Mouse (Mus musculus): ENCODE measurements around the gene Ythdf1. TPM values are rescaled to one million over a fixed set of nuclear protein-coding genes. Genes with fewer than 3 reads are reported as not detected.

Ythdf1 gene
- polyA plus RNA-seq, 1 experiment from 2014 or later, result 84.6 TPM

- peak within 1 kb of the TSS; percentile 52 for H3K27ac ChIP-seq (replicated peaks; ENCODE audit: low read depth, low read length)
- H3K36me3 ChIP-seq (replicated peaks; ENCODE audit: control insufficient read depth, insufficient read depth, low read depth, low read length), result no peaks in the 10 kb centered on the region
- H3K4me2 ChIP-seq (ENCODE audit: low read depth, low read length), result peak within 1 kb of the TSS; percentile 88
- peak within 1 kb of the TSS; percentile 62 for H3K9ac ChIP-seq (replicated peaks; ENCODE audit: low read length)
- ATAC-seq (replicated peaks; ENCODE audit: insufficient number of reproducible peaks, low FRiP score, low TSS enrichment, low read depth), result peak; percentile 93
- peak within 1 kb of the TSS; percentile 50 for H3K4me3 ChIP-seq (ENCODE audit: low read depth, low read length)
- no peaks in the 10 kb centered on the region for H3K9me3 ChIP-seq (replicated peaks; ENCODE audit: control insufficient read depth, low read length)
- DNase-seq (ENCODE audit: low spot score), result peak; percentile 92
- H3K27me3 ChIP-seq (ENCODE audit: control insufficient read depth, insufficient read depth, low read length), result 0 out of 2 replicates have a peak, but pooled peaks cover 5% of the 10 kb centered on the region
- WGBS, result under 1% methylated on average over 52 of the region's 52 CpGs
- H3K4me1 ChIP-seq (ENCODE audit: control insufficient read depth, insufficient read depth, low read length), result peaks cover 7% of the 10 kb centered on the region; the same call in 1 of the 2 replicates
Observed at GRCm38 (mm10) chr2:180954061-180955047, 33.6 kb upstream of the Ythdf1 start, which contains the start of gene Nkain4. Gene Nkain4 (minus strand): TSS chr2:180954699.

DNA sequence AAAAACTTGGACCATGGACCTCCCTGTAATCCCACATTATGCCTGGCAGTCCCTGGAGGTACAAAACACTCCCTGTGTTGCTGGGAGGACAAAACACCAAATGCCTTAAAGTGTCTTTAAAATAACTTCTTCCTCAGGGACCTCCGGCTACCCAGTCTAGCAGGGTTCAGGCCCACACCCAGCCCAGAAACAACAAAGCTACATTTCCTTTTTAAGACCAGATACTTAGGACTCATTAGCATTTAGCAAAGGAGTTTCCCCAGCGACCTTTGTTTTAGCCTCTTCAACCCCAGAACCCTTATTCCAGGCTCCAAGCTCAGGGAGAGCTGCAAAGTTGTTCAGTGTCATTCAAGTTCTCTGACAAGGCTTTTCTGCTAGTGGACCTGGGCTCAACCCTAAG, 32.9 kb upstream of the Ythdf1 start:
- Histone ChIP-seq H3K4me1 (ENCODE audit: control insufficient read depth, insufficient read depth, low read length) (peaks cover 7% of the 10 kb centered on the region; the same call in 1 of the 2 replicates), H3K9me3 (replicated peaks; ENCODE audit: control insufficient read depth, low read length) (no peaks in the 10 kb centered on the region), H3K9ac (replicated peaks; ENCODE audit: low read length) (peak overlapping the region; percentile 62), H3K36me3 (replicated peaks; ENCODE audit: control insufficient read depth, insufficient read depth, low read depth, low read length) (no peaks in the 10 kb centered on the region), H3K4me2 (ENCODE audit: low read depth, low read length) (peak overlapping the region; percentile 88), H3K27ac (replicated peaks; ENCODE audit: low read depth, low read length) (peak overlapping the region; percentile 52), H3K4me3 (ENCODE audit: low read depth, low read length) (peak overlapping the region; percentile 50), H3K27me3 (ENCODE audit: control insufficient read depth, insufficient read depth, low read length) (0 out of 2 replicates have a peak, but pooled peaks cover 5% of the 10 kb centered on the region)
- ATAC-seq (replicated peaks; ENCODE audit: insufficient number of reproducible peaks, low FRiP score, low TSS enrichment, low read depth), result no peak
- DNase-seq (ENCODE audit: low spot score), result no peak
- WGBS, result 30% methylated on average over 2 of the region's 2 CpGs

- Histone ChIP-seq H3K27ac (replicated peaks; ENCODE audit: low read depth, low read length) (peak overlapping the region; percentile 41; the same call in 1 of the 2 replicates), H3K4me2 (ENCODE audit: low read depth, low read length) (peak overlapping the region; percentile 88)
Observed at GRCm38 (mm10) chr2:180952731-180953171, 32.0 kb upstream of the Ythdf1 start.

GRCm38 (mm10) chr2:180949947-180950346, 29.2 kb upstream of the Ythdf1 start:
- no peak overlapping the region for H3K27ac ChIP-seq (replicated peaks; ENCODE audit: low read depth, low read length)

More at GRCm38 (mm10) chr2:180952731-180953171, 32.0 kb upstream of the Ythdf1 start:
- Histone ChIP-seq H3K9ac (replicated peaks; ENCODE audit: low read length) (peak overlapping the region; percentile 13; the same call in 1 of the 2 replicates), H3K27me3 (ENCODE audit: control insufficient read depth, insufficient read depth, low read length) (0 out of 2 replicates have a peak, but pooled peaks cover 5% of the 10 kb centered on the region), H3K4me3 (ENCODE audit: low read depth, low read length) (no peak overlapping the region), H3K9me3 (replicated peaks; ENCODE audit: control insufficient read depth, low read length) (no peaks in the 10 kb centered on the region), H3K4me1 (ENCODE audit: control insufficient read depth, insufficient read depth, low read length) (peaks cover 7% of the 10 kb centered on the region; the same call in 1 of the 2 replicates), H3K36me3 (replicated peaks; ENCODE audit: control insufficient read depth, insufficient read depth, low read depth, low read length) (no peaks in the 10 kb centered on the region)
- peak; percentile 17; the same call in 1 of the 2 replicates for ATAC-seq (replicated peaks; ENCODE audit: insufficient number of reproducible peaks, low FRiP score, low TSS enrichment, low read depth)
- DNase-seq (ENCODE audit: low spot score), result peak; percentile 30
- 10% methylated on average over 9 of the region's 9 CpGs for WGBS

GRCm38 (mm10) chr2:180941869-180942268, 21.1 kb upstream of the Ythdf1 start:
- Histone ChIP-seq H3K27me3 (ENCODE audit: control insufficient read depth, insufficient read depth, low read length) (no peaks in the 10 kb centered on the region), H3K4me2 (ENCODE audit: low read depth, low read length) (no peak overlapping the region), H3K36me3 (replicated peaks; ENCODE audit: control insufficient read depth, insufficient read depth, low read depth, low read length) (no peaks in the 10 kb centered on the region), H3K4me3 (ENCODE audit: low read depth, low read length) (no peak overlapping the region), H3K4me1 (ENCODE audit: control insufficient read depth, insufficient read depth, low read length) (no peaks in the 10 kb centered on the region), H3K9me3 (replicated peaks; ENCODE audit: control insufficient read depth, low read length) (no peaks in the 10 kb centered on the region), H3K27ac (replicated peaks; ENCODE audit: low read depth, low read length) (no peak overlapping the region), H3K9ac (replicated peaks; ENCODE audit: low read length) (no peak overlapping the region)
- no peak for ATAC-seq (replicated peaks; ENCODE audit: insufficient number of reproducible peaks, low FRiP score, low TSS enrichment, low read depth)
- DNase-seq (ENCODE audit: low spot score), result no peak

More at GRCm38 (mm10) chr2:180949947-180950346, 29.2 kb upstream of the Ythdf1 start:
- WGBS, result 4% methylated on average over 1 of the region's 1 CpGs
- Histone ChIP-seq H3K4me2 (ENCODE audit: low read depth, low read length) (no peak overlapping the region), H3K4me1 (ENCODE audit: control insufficient read depth, insufficient read depth, low read length) (peaks cover 7% of the 10 kb centered on the region; the same call in 1 of the 2 replicates), H3K4me3 (ENCODE audit: low read depth, low read length) (no peak overlapping the region), H3K27me3 (ENCODE audit: control insufficient read depth, insufficient read depth, low read length) (0 out of 2 replicates have a peak, but pooled peaks cover 5% of the 10 kb centered on the region), H3K9me3 (replicated peaks; ENCODE audit: control insufficient read depth, low read length) (no peaks in the 10 kb centered on the region), H3K36me3 (replicated peaks; ENCODE audit: control insufficient read depth, insufficient read depth, low read depth, low read length) (no peaks in the 10 kb centered on the region), H3K9ac (replicated peaks; ENCODE audit: low read length) (no peak overlapping the region)
- ATAC-seq (replicated peaks; ENCODE audit: insufficient number of reproducible peaks, low FRiP score, low TSS enrichment, low read depth) (no peak), DNase-seq (ENCODE audit: low spot score) (no peak)

DNA sequence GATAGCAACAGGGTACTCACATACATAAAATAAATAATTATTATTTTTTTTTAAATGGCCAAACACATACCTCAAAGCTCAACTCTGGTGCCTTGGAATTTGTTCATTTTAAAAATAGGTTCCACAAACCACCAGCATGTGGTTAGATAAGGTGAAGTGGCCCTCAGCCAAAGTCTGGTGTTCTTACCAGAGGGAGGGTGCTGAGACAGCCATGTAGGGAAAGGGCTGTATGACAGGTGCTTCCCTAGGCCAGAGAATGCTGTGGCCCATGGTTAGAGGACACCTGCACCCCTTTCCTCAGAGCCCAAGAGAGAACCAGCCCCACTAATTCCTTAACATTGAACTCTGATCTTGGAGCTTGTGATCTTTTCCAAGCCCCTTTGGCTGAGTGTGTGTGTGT, 19.4 kb upstream of the Ythdf1 start:
- H3K4me2 ChIP-seq (ENCODE audit: low read depth, low read length), result no peak overlapping the region
- ATAC-seq (replicated peaks; ENCODE audit: insufficient number of reproducible peaks, low FRiP score, low TSS enrichment, low read depth) (no peak), DNase-seq (ENCODE audit: low spot score) (no peak)
- H3K4me1 ChIP-seq (ENCODE audit: control insufficient read depth, insufficient read depth, low read length), result no peaks in the 10 kb centered on the region
- H3K9me3 ChIP-seq (replicated peaks; ENCODE audit: control insufficient read depth, low read length), result no peaks in the 10 kb centered on the region
- no peak overlapping the region for H3K9ac ChIP-seq (replicated peaks; ENCODE audit: low read length)
- no peak overlapping the region for H3K4me3 ChIP-seq (ENCODE audit: low read depth, low read length)
- no peaks in the 10 kb centered on the region for H3K27me3 ChIP-seq (ENCODE audit: control insufficient read depth, insufficient read depth, low read length)
- no peak overlapping the region for H3K27ac ChIP-seq (replicated peaks; ENCODE audit: low read depth, low read length)
- no peaks in the 10 kb centered on the region for H3K36me3 ChIP-seq (replicated peaks; ENCODE audit: control insufficient read depth, insufficient read depth, low read depth, low read length)

- Histone ChIP-seq H3K4me1 (ENCODE audit: control insufficient read depth, insufficient read depth, low read length) (no peaks in the 10 kb centered on the region), H3K27ac (replicated peaks; ENCODE audit: low read depth, low read length) (no peak overlapping the region), H3K36me3 (replicated peaks; ENCODE audit: control insufficient read depth, insufficient read depth, low read depth, low read length) (no peaks in the 10 kb centered on the region), H3K4me3 (ENCODE audit: low read depth, low read length) (no peak overlapping the region), H3K9me3 (replicated peaks; ENCODE audit: control insufficient read depth, low read length) (no peaks in the 10 kb centered on the region), H3K27me3 (ENCODE audit: control insufficient read depth, insufficient read depth, low read length) (no peaks in the 10 kb centered on the region), H3K9ac (replicated peaks; ENCODE audit: low read length) (no peak overlapping the region), H3K4me2 (ENCODE audit: low read depth, low read length) (no peak overlapping the region)
- WGBS, result 78% methylated on average over 1 of the region's 1 CpGs
- DNase-seq (ENCODE audit: low spot score), result no peak
- 0 out of 2 replicates have a peak, but pooled peaks have one; percentile 19 for ATAC-seq (replicated peaks; ENCODE audit: insufficient number of reproducible peaks, low FRiP score, low TSS enrichment, low read depth)
Observed at GRCm38 (mm10) chr2:180932418-180932817, 11.7 kb upstream of the Ythdf1 start.
